Mouse (Mus musculus) kidney, postnatal 4 days (tissue): ENCODE results near the gene Gm13078.

Experiments used
- DNase-seq, 2 experiments: peaks; one replicate each; pipeline ENCODE4 v3.0.0; 2021; ENCODE audit warnings: mixed read lengths in 2 of 2

The Gm13078 gene

GRCm38 (mm10) chr4:143719155-143719554 is at the start of gene Gm13078:
Gene Gm13078, plus strand, starts transcription at chr4:143719455.
- no peak for DNase-seq

- no peak for DNase-seq
These were observed 16.6 kb upstream of the Gm13078 start, which contains the start of gene Gm13089 for GRCm38 (mm10) chr4:143702611-143703010. Gene Gm13089, minus strand, starts transcription at chr4:143702711.
